Mouse (Mus musculus) adrenal gland, adult 8-10 months (tissue): ENCODE data around the gene Pth1r. TPM values are rescaled to one million over a fixed set of nuclear protein-coding genes. Genes with fewer than 3 reads are reported as not detected.

Experiments
- DNase-seq: peaks from one replicate; pipeline ENCODE4 v3.0.0; 2022
- total RNA-seq, 4 experiments: library from RNA; stranded (reverse); gene quantifications; 2 replicates each; pipeline ENCODE4 v1.2.4; 2022

The Pth1r gene
- total RNA-seq: 10 to 100 TPM in 1 of 4 experiments, 1 to 10 TPM in 3; 7.2 to 12.3 (median 9.3) TPM

- DNase-seq: no peak
Measured at GRCm38 (mm10) chr9:110746961-110747360, at the start of gene Pth1r. Pth1r (minus strand) TSS chr9:110747145.

GRCm38 (mm10) chr9:110790462-110790861 is 43.5 kb upstream of the Pth1r start:
- DNase-seq: no peak

GRCm38 (mm10) chr9:110788169-110788568 is 41.2 kb upstream of the Pth1r start:
- no peak for DNase-seq

DNA sequence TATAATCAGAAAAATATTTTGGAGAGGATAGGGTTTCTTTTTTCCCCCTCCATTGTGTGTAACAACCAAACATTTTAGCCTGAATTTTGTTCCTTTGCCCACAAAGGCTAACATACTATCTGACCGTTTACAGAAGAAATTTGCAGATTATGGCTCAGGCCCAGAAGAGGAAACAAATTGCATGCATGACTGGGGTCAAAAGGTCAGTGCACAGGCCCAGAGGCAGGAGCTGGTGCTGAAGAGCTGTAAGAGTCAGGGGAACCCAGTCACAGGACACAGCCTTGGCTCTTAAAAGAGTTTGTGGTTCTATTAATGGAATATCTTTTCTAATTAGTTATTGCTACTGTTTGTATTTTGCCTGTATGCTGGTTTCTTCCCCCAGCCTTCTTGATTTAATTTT is 36.7 kb upstream of the Pth1r start:
- no peak for DNase-seq

- DNase-seq: peak; percentile 88
Measured at GRCm38 (mm10) chr9:110781731-110782130, 34.8 kb upstream of the Pth1r start.

- peak; percentile 86 for DNase-seq
Measured at GRCm38 (mm10) chr9:110781256-110781721, 34.3 kb upstream of the Pth1r start.

DNA sequence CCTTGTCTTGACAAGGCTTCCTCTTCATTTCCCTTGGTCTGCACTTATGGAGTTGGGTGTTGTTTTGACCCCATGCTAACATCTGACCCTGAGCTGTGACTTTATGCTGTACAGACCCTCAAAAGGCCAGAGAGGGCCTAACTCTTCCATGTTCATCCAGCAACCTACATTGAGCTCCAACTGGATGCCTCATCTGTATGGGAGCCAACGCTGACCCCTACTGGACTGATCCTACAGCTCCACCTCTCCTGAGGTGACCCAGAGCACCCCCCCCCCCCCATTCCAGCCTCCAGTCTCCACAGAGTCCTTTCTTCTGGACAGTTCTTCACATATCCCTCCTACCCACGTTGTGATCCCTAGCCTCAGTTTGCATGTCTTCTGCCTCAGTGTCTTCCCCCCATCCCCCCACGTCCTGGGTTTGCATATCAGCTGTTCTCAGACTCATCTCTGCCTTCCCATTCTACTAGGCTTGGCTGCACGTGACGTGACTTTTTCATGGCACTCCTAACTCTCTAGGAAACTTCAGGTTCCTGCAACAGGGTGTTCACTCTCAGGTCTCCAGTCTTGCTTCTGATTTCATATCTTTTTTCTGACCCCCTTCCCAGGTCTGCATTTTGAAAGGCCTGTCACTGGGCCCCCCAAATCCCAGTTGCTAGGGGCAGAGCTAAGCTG is 32.4 kb upstream of the Pth1r start:
- DNase-seq: no peak

- DNase-seq: no peak
Measured at GRCm38 (mm10) chr9:110778559-110778958, 31.6 kb upstream of the Pth1r start.

GRCm38 (mm10) chr9:110778100-110778499 is 31.2 kb upstream of the Pth1r start:
- no peak for DNase-seq

DNA sequence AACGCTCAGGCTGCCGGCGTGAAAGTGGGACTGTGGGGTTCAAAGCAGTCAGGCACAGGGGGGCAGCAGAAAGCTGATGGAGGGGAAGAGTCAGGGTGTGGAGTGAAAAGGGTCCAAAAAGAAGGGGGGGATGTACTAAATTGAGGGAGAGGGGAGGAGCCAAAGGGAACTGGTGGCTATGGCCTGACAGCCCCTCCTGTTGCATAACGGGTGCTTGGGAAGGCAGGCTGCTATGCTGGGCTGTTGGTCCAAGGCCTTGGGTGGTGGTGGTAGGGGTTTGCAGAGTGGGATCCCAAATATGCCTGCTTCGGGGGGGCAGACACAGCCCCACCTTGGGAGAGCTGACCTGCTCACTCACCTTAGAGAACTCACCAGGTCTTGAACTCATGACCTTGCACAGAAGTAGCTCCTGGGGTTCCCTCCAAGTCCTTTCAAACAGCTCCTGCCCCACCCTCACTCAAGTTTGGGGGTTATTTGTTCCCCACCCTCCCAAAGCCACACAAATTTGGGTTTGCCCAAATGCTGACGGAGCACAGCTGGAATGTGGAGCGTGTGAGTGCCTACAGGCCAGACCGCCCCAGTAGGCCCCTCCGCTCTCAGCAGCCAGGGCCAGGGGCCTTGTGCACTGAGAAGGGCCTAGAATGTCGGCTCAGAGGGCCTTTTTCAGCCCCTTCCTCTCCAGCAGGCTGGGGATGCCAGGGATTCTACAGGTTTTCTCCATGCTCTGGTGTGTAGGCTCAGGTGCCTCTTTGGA is 28.5 kb upstream of the Pth1r start:
- no peak for DNase-seq

DNA sequence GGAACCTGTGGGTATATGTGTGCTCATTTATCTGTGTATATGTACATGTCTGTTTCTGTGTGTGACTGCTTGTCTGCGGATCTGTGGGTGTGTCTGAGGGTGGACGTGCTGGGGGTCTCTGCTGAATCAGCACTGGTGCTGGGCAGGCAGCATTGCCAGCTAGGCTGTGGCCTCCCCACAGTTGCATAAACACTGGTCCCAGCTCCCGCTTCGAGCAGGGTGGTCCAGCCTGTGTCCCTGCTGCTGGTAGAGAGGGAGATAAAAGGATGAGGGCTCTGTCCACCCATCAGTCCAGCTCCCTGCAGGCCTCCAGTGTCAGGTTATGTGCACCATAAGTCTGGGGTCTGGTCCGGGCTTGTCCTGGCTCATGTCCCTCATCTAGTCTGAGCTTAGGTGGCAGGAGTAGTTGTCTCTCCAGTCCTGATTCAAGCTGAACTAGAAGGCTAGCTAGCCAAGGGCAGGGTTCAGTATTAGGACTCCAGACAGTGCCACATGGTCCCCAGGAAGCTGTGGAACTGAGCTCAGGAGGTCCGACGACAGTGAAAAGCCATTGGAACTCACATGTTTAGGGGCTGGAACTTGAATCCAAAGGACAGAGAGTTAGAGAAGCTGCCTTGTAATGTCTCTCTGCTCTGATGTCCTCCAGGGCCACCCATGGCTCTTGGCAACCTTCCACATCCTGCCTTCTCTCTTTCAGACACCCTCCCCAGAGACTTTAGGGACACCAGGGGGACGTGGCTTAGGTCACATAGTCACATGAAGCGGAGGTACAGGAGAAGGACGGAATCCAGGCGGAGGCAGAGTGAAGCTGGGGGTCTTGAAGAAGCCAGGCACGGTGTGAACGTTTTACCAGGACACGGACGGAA is 27.7 kb upstream of the Pth1r start:
- no peak for DNase-seq

- no peak for DNase-seq
Measured at GRCm38 (mm10) chr9:110772336-110772735, 25.4 kb upstream of the Pth1r start.

DNA sequence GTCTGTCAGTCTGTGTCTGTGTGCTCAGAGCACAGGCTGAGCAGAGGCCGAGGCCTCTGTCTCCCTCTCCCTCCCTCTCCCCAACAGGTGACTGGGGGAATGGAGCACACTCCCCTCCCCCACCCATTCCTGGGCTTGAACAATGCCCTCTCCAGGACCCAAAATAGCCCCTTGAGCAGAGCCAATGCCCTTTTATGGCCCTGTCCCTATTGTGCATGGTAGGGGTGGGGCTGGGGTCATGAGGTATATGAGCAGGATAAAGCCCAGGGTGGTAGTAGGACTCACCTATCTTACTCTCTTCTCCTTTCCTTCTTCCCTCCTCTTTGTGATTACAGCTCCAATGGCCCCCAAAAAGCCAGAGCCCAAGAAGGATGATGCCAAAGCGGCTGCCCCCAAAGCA is 16.5 kb upstream of the Pth1r start:
- no peak for DNase-seq

DNA sequence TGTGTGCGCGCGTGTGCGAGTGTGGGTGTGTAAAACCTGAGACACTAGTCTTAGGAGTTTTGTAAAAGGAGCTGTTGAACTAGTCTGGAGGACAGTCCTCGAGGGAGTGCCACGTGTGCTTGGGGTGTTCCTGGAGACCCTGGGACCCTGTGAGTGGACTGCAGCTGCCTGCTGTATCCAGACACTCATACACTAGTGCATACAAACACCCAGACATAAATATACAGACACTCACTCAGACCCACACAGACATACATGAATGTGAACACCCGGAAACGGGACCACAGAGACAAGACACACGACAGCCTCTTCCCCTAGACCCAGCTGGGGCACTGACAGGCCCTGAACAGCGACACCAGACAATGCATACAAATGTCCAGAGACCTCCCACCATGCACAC is 15.8 kb upstream of the Pth1r start:
- no peak for DNase-seq

DNA sequence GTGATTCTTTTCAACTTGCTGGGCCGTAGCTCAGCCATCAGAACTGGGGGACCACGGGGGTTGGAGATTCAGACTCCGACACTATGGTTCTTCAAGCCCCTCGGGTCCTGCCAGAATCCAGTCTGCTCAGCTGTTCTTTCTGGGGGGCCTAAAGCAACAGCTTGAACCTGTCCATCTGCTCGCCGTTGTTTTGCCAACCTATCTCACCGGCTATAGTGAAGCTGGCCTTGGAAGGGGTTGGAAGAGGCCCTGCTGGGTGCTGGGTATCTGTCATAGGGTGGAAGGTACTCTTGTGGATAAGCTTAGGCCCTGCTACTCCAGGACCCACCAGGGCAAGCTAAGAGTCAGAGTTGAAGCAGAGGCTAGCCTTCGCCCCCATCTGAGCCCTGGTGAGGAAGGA is 13.9 kb upstream of the Pth1r start:
- no peak for DNase-seq

DNA sequence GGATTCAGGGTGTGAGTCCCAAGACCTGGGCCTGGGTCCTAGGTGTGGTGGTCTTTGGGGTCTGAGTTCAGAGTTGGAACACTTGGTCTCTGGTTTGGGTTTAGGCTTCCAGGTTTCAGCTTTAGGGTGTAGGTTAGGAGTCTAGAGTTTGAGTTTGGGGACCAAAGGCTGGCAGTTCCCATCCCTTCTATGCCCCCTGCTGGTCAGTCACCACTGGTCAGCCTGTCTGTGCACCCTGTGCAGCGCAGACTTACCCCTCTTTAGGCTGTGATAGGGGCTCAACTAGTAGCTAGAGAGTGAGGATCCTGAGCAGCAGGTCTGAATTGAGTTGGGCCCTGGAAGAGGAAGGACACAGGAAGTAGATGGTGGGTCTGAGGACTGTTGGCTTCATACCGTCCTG is 12.3 kb upstream of the Pth1r start:
- DNase-seq: no peak

- peak; percentile 31 for DNase-seq
Measured at GRCm38 (mm10) chr9:110758605-110759004, 11.7 kb upstream of the Pth1r start.

GRCm38 (mm10) chr9:110757816-110758215 is 10.9 kb upstream of the Pth1r start:
- DNase-seq: no peak

- no peak for DNase-seq
Measured at GRCm38 (mm10) chr9:110753773-110754172, 6.8 kb upstream of the Pth1r start.

GRCm38 (mm10) chr9:110752917-110753435 is 6.0 kb upstream of the Pth1r start:
- DNase-seq: no peak

- no peak for DNase-seq
Measured at GRCm38 (mm10) chr9:110751412-110751811, 4.5 kb upstream of the Pth1r start.

GRCm38 (mm10) chr9:110750404-110751187 is 3.7 kb upstream of the Pth1r start:
- no peak for DNase-seq
